Mouse (Mus musculus) liver, embryonic 13.5 days (tissue): ENCODE data around the gene Kcnn4. TPM values are rescaled to one million over a fixed set of nuclear protein-coding genes. Genes with fewer than 3 reads are reported as not detected.

Source experiments
- ATAC-seq: fragments of 200-750 bp; cut with Nextera tagmentation; 2 replicates; pipeline ENCODE4 v1.8.0; 2017; ENCODE audit warnings: low read depth, mild to moderate bottlenecking, moderate number of reproducible peaks, moderate library complexity
- DNase-seq: peaks from one replicate; pipeline ENCODE4 v3.0.0; 2022
- H3K27ac ChIP-seq: fragments of 300-500 bp; sonication (generic); 2 replicates; pipeline ENCODE4 v1.5.1; 2015; ENCODE audit warnings: moderate library complexity, mild to moderate bottlenecking, inconsistent platforms
- H3K27me3 ChIP-seq: fragments of 300-500 bp; sonication (generic); 2 replicates; pipeline ENCODE4 v1.6.1; 2015; ENCODE audit warnings: mild to moderate bottlenecking, inconsistent platforms
- H3K36me3 ChIP-seq: fragments of 300-500 bp; sonication (generic); 2 replicates; pipeline ENCODE4 v1.6.1; 2015; ENCODE audit warnings: mild to moderate bottlenecking, inconsistent platforms
- H3K4me1 ChIP-seq: fragments of 300-500 bp; sonication (generic); replicated peaks from 2 replicates; pipeline ENCODE4 v1.6.1; 2015; ENCODE audit warnings: inconsistent platforms
- H3K4me2 ChIP-seq: fragments of 300-500 bp; sonication (generic); 2 replicates; pipeline ENCODE4 v1.6.1; 2015; ENCODE audit warnings: inconsistent platforms, mild to moderate bottlenecking, moderate library complexity
- H3K4me3 ChIP-seq: fragments of 300-500 bp; sonication (generic); replicated peaks from 2 replicates; pipeline ENCODE4 v1.5.1; 2015; ENCODE audit warnings: mild to moderate bottlenecking, inconsistent platforms
- H3K9ac ChIP-seq: fragments of 300-500 bp; sonication (generic); 2 replicates; pipeline ENCODE4 v1.6.1; 2015; ENCODE audit warnings: mild to moderate bottlenecking, inconsistent platforms
- H3K9me3 ChIP-seq: fragments of 300-500 bp; sonication (generic); replicated peaks from 2 replicates; pipeline ENCODE4 v1.6.1; 2016; ENCODE audit warnings: inconsistent platforms
- WGBS: fragments of 180-500 bp; shearing (Covaris S2); methylation state at CpG from one replicate; pipeline ENCODE4 v1.1.7; 2015; ENCODE audit not compliant: insufficient replicate concordance; 5-methylcytosine and 5-hydroxymethylcytosine counted together
- polyA plus RNA-seq: library from polyadenylated mRNA; unstranded; fragments of >200 nt; fragmentation: Nextera tagmentation; extraction: Ambion mirVana; gene quantifications from 2 replicates; pipeline ENCODE4 v1.2.1, GENCODE M21; 2015

The Kcnn4 gene
- polyA plus RNA-seq, result 126 and 128 TPM in 2 replicates

- Histone ChIP-seq H3K9ac (peak within 1 kb of the TSS; percentile 100), H3K4me1 (peaks cover 75% of the 10 kb centered on the region), H3K9me3 (no peaks in the 10 kb centered on the region), H3K36me3 (peaks cover 24% of the 10 kb centered on the region), H3K4me2 (peak within 1 kb of the TSS; percentile 98), H3K27ac (peak within 1 kb of the TSS; percentile 100), H3K4me3 (peak within 1 kb of the TSS; percentile 96), H3K27me3 (no peaks in the 10 kb centered on the region)
- WGBS, result 10% methylated on average over 23 of the region's 23 CpGs
- peak; percentile 57 for DNase-seq
- peak; percentile 66 for ATAC-seq
Observed at GRCm38 (mm10) chr7:24369731-24370541, at the start of gene Kcnn4. TSS of gene Kcnn4 (plus strand) at chr7:24370263.

- WGBS, result 58% methylated on average over 4 of the region's 4 CpGs
Observed at GRCm38 (mm10) chr7:24322593-24322992, 47.5 kb upstream of the Kcnn4 start.

GRCm38 (mm10) chr7:24325197-24325596 is 44.9 kb upstream of the Kcnn4 start:
- Histone ChIP-seq H3K9me3 (peaks cover 4% of the 10 kb centered on the region; the same call in 1 of the 2 replicates), H3K9ac (no peak overlapping the region), H3K27ac (no peak overlapping the region), H3K4me3 (no peak overlapping the region), H3K4me1 (no peaks in the 10 kb centered on the region), H3K4me2 (no peak overlapping the region), H3K27me3 (peaks cover 23% of the 10 kb centered on the region), H3K36me3 (no peaks in the 10 kb centered on the region)
- 70% methylated on average over 6 of the region's 6 CpGs for WGBS
- no peak for ATAC-seq
- DNase-seq, result no peak

More at GRCm38 (mm10) chr7:24322593-24322992, 47.5 kb upstream of the Kcnn4 start:
- Histone ChIP-seq H3K4me1 (no peaks in the 10 kb centered on the region), H3K9me3 (peaks cover 4% of the 10 kb centered on the region; the same call in 1 of the 2 replicates), H3K4me3 (no peak overlapping the region), H3K4me2 (no peak overlapping the region), H3K36me3 (no peaks in the 10 kb centered on the region), H3K27me3 (peaks cover 23% of the 10 kb centered on the region), H3K27ac (no peak overlapping the region), H3K9ac (no peak overlapping the region)
- no peak for ATAC-seq
- DNase-seq, result no peak

GRCm38 (mm10) chr7:24325675-24326128 is 44.4 kb upstream of the Kcnn4 start:
- Histone ChIP-seq H3K9ac (no peak overlapping the region), H3K36me3 (no peaks in the 10 kb centered on the region), H3K27ac (no peak overlapping the region), H3K9me3 (peaks cover 4% of the 10 kb centered on the region; the same call in 1 of the 2 replicates), H3K4me1 (no peaks in the 10 kb centered on the region), H3K27me3 (peaks cover 23% of the 10 kb centered on the region), H3K4me2 (peak overlapping the region; percentile 1), H3K4me3 (no peak overlapping the region)
- ATAC-seq, result no peak
- DNase-seq, result no peak
- WGBS, result 9% methylated on average over 13 of the region's 13 CpGs

- H3K36me3 ChIP-seq, result no peaks in the 10 kb centered on the region
- no peak for ATAC-seq
- no peak overlapping the region for H3K4me3 ChIP-seq
- H3K27ac ChIP-seq, result no peak overlapping the region
- peak overlapping the region; percentile 1 for H3K4me2 ChIP-seq
- WGBS, result 43% methylated on average over 20 of the region's 20 CpGs
- H3K27me3 ChIP-seq, result peaks cover 23% of the 10 kb centered on the region
- no peak overlapping the region for H3K9ac ChIP-seq
- DNase-seq, result no peak
- H3K9me3 ChIP-seq, result peaks cover 4% of the 10 kb centered on the region; the same call in 1 of the 2 replicates
- no peaks in the 10 kb centered on the region for H3K4me1 ChIP-seq
Observed at GRCm38 (mm10) chr7:24326273-24327135, 43.6 kb upstream of the Kcnn4 start.

GRCm38 (mm10) chr7:24327281-24327975 is 42.6 kb upstream of the Kcnn4 start:
- H3K4me1 ChIP-seq, result no peaks in the 10 kb centered on the region
- no peak overlapping the region for H3K4me2 ChIP-seq
- no peak overlapping the region for H3K27ac ChIP-seq
- WGBS, result 65% methylated on average over 14 of the region's 14 CpGs
- no peak for ATAC-seq
- H3K9me3 ChIP-seq, result peaks cover 4% of the 10 kb centered on the region; the same call in 1 of the 2 replicates
- H3K27me3 ChIP-seq, result peaks cover 23% of the 10 kb centered on the region
- no peak overlapping the region for H3K4me3 ChIP-seq
- DNase-seq, result no peak
- H3K9ac ChIP-seq, result no peak overlapping the region
- no peaks in the 10 kb centered on the region for H3K36me3 ChIP-seq

- Histone ChIP-seq H3K4me3 (no peak within 1 kb of the TSS), H3K9me3 (no peaks in the 10 kb centered on the region), H3K27ac (no peak within 1 kb of the TSS), H3K4me1 (no peaks in the 10 kb centered on the region), H3K27me3 (peaks cover 27% of the 10 kb centered on the region), H3K36me3 (no peaks in the 10 kb centered on the region), H3K4me2 (no peak within 1 kb of the TSS), H3K9ac (no peak within 1 kb of the TSS)
- ATAC-seq (no peak), DNase-seq (no peak)
- WGBS, result 21% methylated on average over 49 of the region's 49 CpGs
Observed at GRCm38 (mm10) chr7:24333304-24333986, 36.6 kb upstream of the Kcnn4 start, which contains the start of gene Tescl. TSS of gene Tescl (minus strand) at chr7:24333936.

GRCm38 (mm10) chr7:24335699-24336309 is 34.3 kb upstream of the Kcnn4 start:
- no peak overlapping the region for H3K4me3 ChIP-seq
- H3K36me3 ChIP-seq, result no peaks in the 10 kb centered on the region
- H3K9ac ChIP-seq, result no peak overlapping the region
- no peak overlapping the region for H3K4me2 ChIP-seq
- H3K9me3 ChIP-seq, result no peaks in the 10 kb centered on the region
- 7% methylated on average over 5 of the region's 5 CpGs for WGBS
- ATAC-seq (no peak), DNase-seq (no peak)
- H3K27ac ChIP-seq, result no peak overlapping the region
- no peaks in the 10 kb centered on the region for H3K4me1 ChIP-seq
- H3K27me3 ChIP-seq, result peaks cover 27% of the 10 kb centered on the region

- WGBS, result 25% methylated on average over 2 of the region's 2 CpGs
- H3K9ac ChIP-seq, result no peak overlapping the region
- H3K9me3 ChIP-seq, result no peaks in the 10 kb centered on the region
- no peak overlapping the region for H3K4me2 ChIP-seq
- peaks cover 19% of the 10 kb centered on the region for H3K27me3 ChIP-seq
- no peak overlapping the region for H3K27ac ChIP-seq
- H3K4me3 ChIP-seq, result no peak overlapping the region
- ATAC-seq (no peak), DNase-seq (no peak)
- no peaks in the 10 kb centered on the region for H3K36me3 ChIP-seq
- H3K4me1 ChIP-seq, result no peaks in the 10 kb centered on the region
Observed at GRCm38 (mm10) chr7:24338241-24338640, 31.8 kb upstream of the Kcnn4 start.

- Histone ChIP-seq H3K27me3 (no peaks in the 10 kb centered on the region), H3K4me2 (no peak overlapping the region), H3K4me3 (no peak overlapping the region), H3K9me3 (no peaks in the 10 kb centered on the region), H3K9ac (no peak overlapping the region), H3K4me1 (no peaks in the 10 kb centered on the region), H3K36me3 (no peaks in the 10 kb centered on the region), H3K27ac (no peak overlapping the region)
- ATAC-seq (no peak), DNase-seq (no peak)
- WGBS, result 71% methylated on average over 7 of the region's 7 CpGs
Observed at GRCm38 (mm10) chr7:24343701-24344272, 26.3 kb upstream of the Kcnn4 start.
